Mouse (Mus musculus) olfactory bulb, adult 2 months (tissue): Measurements from ENCODE around the gene Has1.

Source experiments
- CTCF ChIP-seq: fragments of 200-500 bp; IDR thresholded peaks from 2 replicates; pipeline ENCODE4 v1.5.1; 2012; ENCODE audit warnings: low read depth, mild to moderate bottlenecking, low read length, moderate library complexity; ENCODE audit not compliant: insufficient read depth
- POLR2A ChIP-seq: fragments of 200-500 bp; IDR thresholded peaks from 2 replicates; pipeline ENCODE4 v1.6.1; 2012; ENCODE audit warnings: mild to moderate bottlenecking, low read depth, low read length, moderate library complexity; ENCODE audit not compliant: insufficient read depth

- TF ChIP-seq CTCF (no peak), POLR2A (no peak)
Measured at GRCm38 (mm10) chr17:17900768-17901167, 45.8 kb upstream of the Has1 start.
